9 mouse cellular contexts compared by ENCODE assay signal in genomic region chr12:75656580-75656979, GRCm38 (mm10). TPM values are rescaled to one million over a fixed set of nuclear protein-coding genes. Genes with fewer than 3 reads are reported as not detected.
DNase-seq lines count a peak whose midpoint lies in the region; ATAC-seq and TF ChIP-seq lines count a peak whose summit lies in the region.
"Had no signal": no experiment of that assay in that cellular context is flagged by ENCODE, and none has a peak within 500 bp of the region (broad histone marks: within the 10 kb centered on the region; RNA-seq: fewer than 3 reads in every experiment).

No protein-coding gene starts in this region.

- no peaks in the 10 kb centered on the region for H3K27me3 ChIP-seq in midbrain, embryonic 12.5 days
- H3K27me3 ChIP-seq in midbrain, embryonic 10.5 days (ENCODE audit: low read depth, poor library complexity, severe bottlenecking): no peaks in the 10 kb centered on the region
- H3K27me3 ChIP-seq: megakaryocyte, embryonic 14.5 days had no signal

- 39% methylated on average over 3 of the region's 3 CpGs for WGBS in midbrain, embryonic 12.5 days
- WGBS in midbrain, embryonic 10.5 days: 56% methylated on average over 3 of the region's 3 CpGs

- no peaks in the 10 kb centered on the region for H3K36me3 ChIP-seq in midbrain, embryonic 12.5 days
- H3K36me3 ChIP-seq in midbrain, embryonic 10.5 days: no peaks in the 10 kb centered on the region

- peak; percentile 95 for TF ChIP-seq CTCF in cortical plate, adult 2 months (IDR thresholded peaks at IDR 0.05; ENCODE audit: extremely low read depth, insufficient read depth, low read length)

- no peak overlapping the region for H3K4me3 ChIP-seq in midbrain, embryonic 12.5 days
- no peak overlapping the region for H3K4me3 ChIP-seq in midbrain, embryonic 10.5 days
- no peak overlapping the region for H3K4me3 ChIP-seq in cortical plate, adult 2 months (ENCODE audit: insufficient read depth, low read length)
- H3K4me3 ChIP-seq: megakaryocyte, embryonic 14.5 days had no signal

- no peak overlapping the region for H3K9ac ChIP-seq in midbrain, embryonic 12.5 days (replicated peaks)

- DNase-seq in adrenal gland, postnatal 10 days: peak; percentile 33
- DNase-seq in adrenal gland, adult 8-10 months: no peak
- no peak for DNase-seq in midbrain, embryonic 10.5 days (ENCODE audit: low spot score)
- peak; percentile 10 to 70 for DNase-seq in layer of hippocampus, adult 18-20 months (ENCODE audit: low spot score in 2 of 2)
- no peak for DNase-seq in gastrocnemius, postnatal 10 days

- H3K27ac ChIP-seq in midbrain, embryonic 12.5 days (replicated peaks): no peak overlapping the region
- no peak overlapping the region for H3K27ac ChIP-seq in midbrain, embryonic 10.5 days (replicated peaks)
- H3K27ac ChIP-seq in cortical plate, adult 2 months (ENCODE audit: insufficient read depth, low read length): no peak overlapping the region

- TF ChIP-seq POLR2A in cortical plate, adult 2 months (IDR thresholded peaks at IDR 0.05; ENCODE audit: extremely low read depth, insufficient read depth, low read length): no peak

- no peak overlapping the region for H3K4me2 ChIP-seq in midbrain, embryonic 12.5 days (replicated peaks)

- no peaks in the 10 kb centered on the region for H3K9me3 ChIP-seq in midbrain, embryonic 12.5 days
- H3K9me3 ChIP-seq in midbrain, embryonic 10.5 days (replicated peaks): no peaks in the 10 kb centered on the region
- H3K9me3 ChIP-seq: megakaryocyte, embryonic 14.5 days had no signal

- ATAC-seq in midbrain, embryonic 12.5 days (ENCODE audit: low FRiP score, low read depth): peak; percentile 34; the same call in 1 of the 2 replicates
- ATAC-seq in megakaryocyte-erythroid progenitor cell, adult 5-6 weeks (replicated peaks; ENCODE audit: low FRiP score, low TSS enrichment, poor library complexity, severe bottlenecking): peak; percentile 77

- no peaks in the 10 kb centered on the region for H3K4me1 ChIP-seq in midbrain, embryonic 12.5 days
- H3K4me1 ChIP-seq in midbrain, embryonic 10.5 days: no peaks in the 10 kb centered on the region
- H3K4me1 ChIP-seq in cortical plate, adult 2 months (ENCODE audit: control insufficient read depth, insufficient read depth, low read length): no peaks in the 10 kb centered on the region

RNA-seq across cellular contexts. Expression of gene Wdr89, which starts 12.8 kb away (rescaled TPM):
- total RNA-seq in adrenal gland, postnatal 10 days (2021): 1 to 10 TPM; 4.8 to 8.3 TPM
- 1 to 10 TPM; 4.8 to 5.9 (median 5.5) TPM for total RNA-seq in adrenal gland, adult 8-10 months (2022)
- polyA plus RNA-seq in midbrain, embryonic 12.5 days (2016; fragmentation: Nextera tagmentation; extraction: Ambion mirVana): 8.4 and 9.4 TPM in 2 replicates
- 10.4 and 12.8 TPM in 2 replicates for polyA plus RNA-seq in midbrain, embryonic 10.5 days (2016; fragmentation: Nextera tagmentation; extraction: Ambion mirVana)
- polyA plus RNA-seq in cortical plate, adult 2 months (2012; rRNA removed): 7.0 and 7.5 TPM in 2 replicates
- 1 to 10 TPM; 3.5 to 3.8 TPM for total RNA-seq in layer of hippocampus, adult 18-20 months (2021)
- total RNA-seq in megakaryocyte-erythroid progenitor cell, adult 5-6 weeks (2014; fragmentation: Nextera tagmentation): 12.5 and 12.8 TPM in 2 replicates
- total RNA-seq in megakaryocyte-erythroid progenitor cell, adult 5-6 weeks (2017): 15.8 and 21.7 TPM in 2 replicates
- total RNA-seq in gastrocnemius, postnatal 10 days (2021): 1 to 10 TPM; 3.1 to 3.7 TPM

Comparison
In these comparisons a context has a peak if more than half of its experiments do, and no peak if none do; other contexts are left out.
1. DNase-seq: peak in adrenal gland, postnatal 10 days (single experiment) and layer of hippocampus, adult 18-20 months (2 of 2); none in adrenal gland, adult 8-10 months (single experiment), midbrain, embryonic 10.5 days (single experiment) and gastrocnemius, postnatal 10 days (single experiment).